Mouse (Mus musculus) CD8-positive naive resting alpha-beta T cell, adult 57 days (primary cell): ENCODE results near the gene Gapt. TPM values are rescaled to one million over a fixed set of nuclear protein-coding genes. Genes with fewer than 3 reads are reported as not detected.

Experiments
- total RNA-seq: library from RNA; stranded (reverse); gene quantifications from one replicate; pipeline ENCODE4 v1.2.4, GENCODE M21; 2023

The Gapt gene
- 1.2 TPM for total RNA-seq

DNA sequence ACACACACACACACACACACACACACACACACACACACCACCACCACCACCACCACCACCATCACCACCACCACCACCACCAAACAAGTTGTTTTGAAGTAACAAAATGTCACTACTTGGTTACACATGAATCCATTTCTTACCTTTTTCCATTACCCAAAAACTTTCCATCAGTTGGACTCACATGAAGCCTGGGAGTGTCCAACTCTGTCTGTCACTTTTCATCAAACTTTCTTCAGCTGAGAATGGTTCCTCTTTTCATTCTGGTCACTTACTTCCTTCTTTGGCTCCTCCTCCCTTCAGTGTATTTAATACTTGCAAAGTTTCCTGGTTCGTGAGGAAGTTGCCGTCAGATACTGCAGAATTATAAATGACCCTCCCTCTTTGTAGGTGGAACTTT is at the start of gene Gapt:
Gapt (minus strand) TSS at position 259 of the 400 bp plus-strand sequence.

GRCm38 (mm10) chr13:110394291-110395178 is 37.5 kb upstream of the Gapt start, which contains the start of gene Plk2:
Plk2 (plus strand) TSS chr13:110395046.

Other genes with a start within 250 kb of the Gapt start
- gene Rab3c, start 76.2 kb downstream of the Gapt start, total RNA-seq: not detected
- gene Plk2, start 37.8 kb upstream of the Gapt start, total RNA-seq: 45.5 TPM